In genomic region chr5:114587908-114588307, GRCm38 (mm10) we compare ENCODE assay signal across 9 mouse cellular contexts. TPM values are rescaled to one million over a fixed set of nuclear protein-coding genes. Genes with fewer than 3 reads are reported as not detected.
DNase-seq lines count a peak whose midpoint lies in the region; ATAC-seq and TF ChIP-seq lines count a peak whose summit lies in the region.
"Had no signal": no experiment of that assay in that cellular context is flagged by ENCODE, and none has a peak within 500 bp of the region (broad histone marks: within the 10 kb centered on the region; RNA-seq: fewer than 3 reads in every experiment).

No protein-coding gene starts in this region.

- peaks cover 13% of the 10 kb centered on the region for H3K27me3 ChIP-seq in heart, embryonic 11.5 days (ENCODE audit: control insufficient read depth, insufficient read depth, low read length)
- 0 out of 2 replicates have a peak, but pooled peaks cover 5% of the 10 kb centered on the region for H3K27me3 ChIP-seq in hindbrain, embryonic 13.5 days
- H3K27me3 ChIP-seq in stomach, postnatal 0 days (ENCODE audit: control insufficient read depth, insufficient read depth, low read length) = no peaks in the 10 kb centered on the region
- H3K27me3 ChIP-seq: hindbrain, embryonic 15.5 days had no signal

- no peak overlapping the region for H3K4me3 ChIP-seq in heart, embryonic 11.5 days (ENCODE audit: low read depth, low read length)
- H3K4me3 ChIP-seq in hindbrain, embryonic 13.5 days = no peak overlapping the region
- H3K4me3 ChIP-seq in stomach, postnatal 0 days (ENCODE audit: low read depth, low read length) = no peak overlapping the region
- H3K4me3 ChIP-seq: hindbrain, embryonic 15.5 days had no signal

- no peak overlapping the region for H3K27ac ChIP-seq in heart, embryonic 11.5 days (ENCODE audit: low read depth, low read length)
- H3K27ac ChIP-seq in hindbrain, embryonic 13.5 days = peak overlapping the region; percentile 69
- no peak overlapping the region for H3K27ac ChIP-seq in stomach, postnatal 0 days (replicated peaks)

- 30% methylated on average over 9 of the region's 9 CpGs for WGBS in heart, embryonic 11.5 days (ENCODE audit: insufficient replicate concordance)
- 42% methylated on average over 9 of the region's 9 CpGs for WGBS in hindbrain, embryonic 13.5 days
- 43% methylated on average over 9 of the region's 9 CpGs for WGBS in stomach, postnatal 0 days

- TF ChIP-seq CTCF in stomach, postnatal 0 days (IDR thresholded peaks at IDR 0.05; ENCODE audit: low read depth) = no peak

- H3K36me3 ChIP-seq in heart, embryonic 11.5 days (ENCODE audit: control insufficient read depth, insufficient read depth, low read length) = no peaks in the 10 kb centered on the region
- no peaks in the 10 kb centered on the region for H3K36me3 ChIP-seq in hindbrain, embryonic 13.5 days
- no peaks in the 10 kb centered on the region for H3K36me3 ChIP-seq in stomach, postnatal 0 days (ENCODE audit: control insufficient read depth, insufficient read depth, low read length)
- H3K36me3 ChIP-seq: hindbrain, embryonic 15.5 days had no signal

- intact Hi-C loops in heart, postnatal 10 days (cut with DNase I) = no loop called here

- no peak overlapping the region for H3K9ac ChIP-seq in heart, embryonic 11.5 days (ENCODE audit: low read depth, low read length)
- no peak overlapping the region for H3K9ac ChIP-seq in hindbrain, embryonic 13.5 days
- no peak overlapping the region for H3K9ac ChIP-seq in stomach, postnatal 0 days (ENCODE audit: low read length)
- H3K9ac ChIP-seq: hindbrain, embryonic 15.5 days had no signal

- ATAC-seq in heart, embryonic 11.5 days (replicated peaks; ENCODE audit: insufficient number of reproducible peaks, low FRiP score, low TSS enrichment) = no peak
- no peak for ATAC-seq in hindbrain, embryonic 13.5 days (ENCODE audit: low FRiP score)
- no peak for ATAC-seq in stomach, postnatal 0 days (ENCODE audit: low FRiP score, low TSS enrichment)

- DNase-seq in heart, postnatal 10 days = peak; percentile 70 to 75
- DNase-seq in NIH3T3 (ENCODE audit: low read depth) = peak; percentile 63
- DNase-seq in lung, postnatal 14 days = peak; percentile 77
- DNase-seq in stomach, postnatal 0 days (ENCODE audit: low spot score) = peak; percentile 86
- no peak for DNase-seq in MN1 (ENCODE audit: low spot score)
- no peak for DNase-seq in cerebellum, postnatal 4 days (ENCODE audit: low spot score in 2 of 2)

- H3K4me2 ChIP-seq in heart, embryonic 11.5 days = no peak overlapping the region
- no peak overlapping the region for H3K4me2 ChIP-seq in hindbrain, embryonic 13.5 days
- H3K4me2 ChIP-seq in stomach, postnatal 0 days (replicated peaks; ENCODE audit: low read depth) = no peak overlapping the region
- H3K4me2 ChIP-seq: hindbrain, embryonic 15.5 days had no signal

- peaks cover 27% of the 10 kb centered on the region for H3K4me1 ChIP-seq in heart, embryonic 11.5 days (ENCODE audit: control insufficient read depth, insufficient read depth, low read length)
- peaks cover 93% of the 10 kb centered on the region for H3K4me1 ChIP-seq in hindbrain, embryonic 13.5 days (replicated peaks)
- peaks cover 5% of the 10 kb centered on the region; the same call in 1 of the 2 replicates for H3K4me1 ChIP-seq in stomach, postnatal 0 days (replicated peaks; ENCODE audit: control insufficient read depth, insufficient read depth)

- H3K9me3 ChIP-seq in heart, embryonic 11.5 days (replicated peaks; ENCODE audit: control insufficient read depth, low read length) = no peaks in the 10 kb centered on the region
- H3K9me3 ChIP-seq in hindbrain, embryonic 13.5 days = no peaks in the 10 kb centered on the region
- H3K9me3 ChIP-seq in stomach, postnatal 0 days (ENCODE audit: control insufficient read depth, low read length) = no peaks in the 10 kb centered on the region
- H3K9me3 ChIP-seq: hindbrain, embryonic 15.5 days had no signal

- no peak for TF ChIP-seq EP300 in stomach, postnatal 0 days (optimal IDR thresholded peaks at IDR 0.05)

RNA-seq across cellular contexts. Expression of gene Fam222a, which starts 20.1 kb away (rescaled TPM):
- total RNA-seq in heart, postnatal 10 days (2021) = 1 to 10 TPM; 7.2 to 8.0 TPM
- polyA plus RNA-seq in heart, embryonic 11.5 days (2014; fragmentation: Nextera tagmentation; extraction: Ambion mirVana) = 0.55 and 0.79 TPM in 2 replicates
- polyA plus RNA-seq in hindbrain, embryonic 13.5 days (2015; fragmentation: Nextera tagmentation; extraction: Ambion mirVana) = 5.8 and 6.4 TPM in 2 replicates
- polyA plus RNA-seq in stomach, postnatal 0 days (2015; fragmentation: Nextera tagmentation; extraction: Ambion mirVana) = 0.79 and 0.98 TPM in 2 replicates

Comparison
In these comparisons a context has a peak if more than half of its experiments do, and no peak if none do; other contexts are left out.
1. DNase-seq: peak in heart, postnatal 10 days (2 of 2), NIH3T3 (single experiment), lung, postnatal 14 days (single experiment) and stomach, postnatal 0 days (single experiment); none in MN1 (single experiment) and cerebellum, postnatal 4 days (0 of 2).